Mouse (Mus musculus) liver, embryonic 14.5 days (tissue): Measurements from ENCODE around the gene Olfr1537. TPM values are rescaled to one million over a fixed set of nuclear protein-coding genes. Genes with fewer than 3 reads are reported as not detected.

Experiments used
- ATAC-seq: fragments of 200-750 bp; cut with Nextera tagmentation; 2 replicates; pipeline ENCODE4 v1.8.0; 2017; ENCODE audit warnings: moderate number of reproducible peaks, mild to moderate bottlenecking, moderate library complexity; ENCODE audit not compliant: insufficient read depth
- DNase-seq, 3 experiments: peaks; one replicate each; pipeline ENCODE4 v3.0.0-alpha.2; 2012 to 2013; ENCODE audit warnings: low read depth in 3 of 3, low spot score in 3 of 3
- H3K27ac ChIP-seq: fragments of 300-500 bp; sonication (generic); 2 replicates; pipeline ENCODE4 v1.5.1; 2014; ENCODE audit warnings: moderate library complexity, mild to moderate bottlenecking, control low read depth, inconsistent platforms
- H3K27me3 ChIP-seq: fragments of 300-500 bp; sonication (generic); 2 replicates; pipeline ENCODE4 v1.6.1; 2014; ENCODE audit warnings: mild to moderate bottlenecking, low read length, moderate library complexity; ENCODE audit not compliant: control insufficient read depth, insufficient read depth
- H3K36me3 ChIP-seq: fragments of 300-500 bp; sonication (generic); replicated peaks from 2 replicates; pipeline ENCODE4 v1.6.1; 2014; ENCODE audit warnings: low read depth; ENCODE audit not compliant: control insufficient read depth, insufficient read depth
- H3K4me1 ChIP-seq, 2 experiments: fragments of 200-500 bp in 1 of 2; fragments of 300-500 bp in 1 of 2; sonication (generic) in 1 of 2; replicated peaks; 2 replicates each; pipeline ENCODE4 v1.6.1; 2012 to 2014; ENCODE audit warnings: antibody characterized with exemption in 1 of 2, inconsistent platforms in 1 of 2, low read length in 1 of 2; ENCODE audit not compliant: control insufficient read depth in 2 of 2, insufficient read depth in 2 of 2
- H3K4me2 ChIP-seq: fragments of 300-500 bp; sonication (generic); 2 replicates; pipeline ENCODE4 v1.6.1; 2014; ENCODE audit warnings: low read depth, mild to moderate bottlenecking, control low read depth, moderate library complexity
- H3K4me3 ChIP-seq, 2 experiments: fragments of 200-500 bp in 1 of 2; fragments of 300-500 bp in 1 of 2; sonication (generic) in 1 of 2; 2 replicates each; pipeline ENCODE4 v1.5.1; 2012 to 2014; ENCODE audit warnings: low read depth in 2 of 2, low read length in 2 of 2, mild to moderate bottlenecking in 2 of 2, control low read depth in 1 of 2, inconsistent platforms in 1 of 2, moderate library complexity in 1 of 2; ENCODE audit not compliant: insufficient read depth in 1 of 2
- H3K9ac ChIP-seq: fragments of 300-500 bp; sonication (generic); replicated peaks from 2 replicates; pipeline ENCODE4 v1.6.1; 2014; ENCODE audit warnings: mild to moderate bottlenecking, control low read depth, moderate library complexity
- H3K9me3 ChIP-seq: fragments of 300-500 bp; sonication (generic); 2 replicates; pipeline ENCODE4 v1.6.1; 2016; ENCODE audit warnings: low read length, mixed read lengths; ENCODE audit not compliant: control insufficient read depth
- CTCF ChIP-seq: IDR thresholded peaks from 2 replicates; pipeline ENCODE4 v1.5.1; 2016; ENCODE audit warnings: antibody characterized with exemption, low read depth, control low read depth
- EP300 ChIP-seq: IDR thresholded peaks from 2 replicates; pipeline ENCODE4 v1.6.1; 2016; ENCODE audit warnings: antibody characterized with exemption, low read depth
- WGBS: fragments of 180-500 bp; shearing (Covaris S2); extraction: QIAGEN DNeasy Blood & Tissue Kit; methylation state at CpG from one replicate; pipeline ENCODE4 v1.1.7; 2014; ENCODE audit not compliant: insufficient replicate concordance; 5-methylcytosine and 5-hydroxymethylcytosine counted together
- polyA plus RNA-seq, 2 experiments: library from polyadenylated mRNA; depleted of rRNA in 1 of 2; stranded (reverse) in 1 of 2; unstranded in 1 of 2; fragments of >200 nt; fragmentation: Nextera tagmentation in 1 of 2; extraction: Ambion mirVana in 1 of 2; gene quantifications; 2 replicates each; pipeline versions ENCODE4 v1.2.1 to v1.2.3; 2012 to 2014

The Olfr1537 gene
- polyA plus RNA-seq (2012; rRNA removed) (not detected in 2 replicates), polyA plus RNA-seq (2014; fragmentation: Nextera tagmentation; extraction: Ambion mirVana) (not detected in 2 replicates)

DNA sequence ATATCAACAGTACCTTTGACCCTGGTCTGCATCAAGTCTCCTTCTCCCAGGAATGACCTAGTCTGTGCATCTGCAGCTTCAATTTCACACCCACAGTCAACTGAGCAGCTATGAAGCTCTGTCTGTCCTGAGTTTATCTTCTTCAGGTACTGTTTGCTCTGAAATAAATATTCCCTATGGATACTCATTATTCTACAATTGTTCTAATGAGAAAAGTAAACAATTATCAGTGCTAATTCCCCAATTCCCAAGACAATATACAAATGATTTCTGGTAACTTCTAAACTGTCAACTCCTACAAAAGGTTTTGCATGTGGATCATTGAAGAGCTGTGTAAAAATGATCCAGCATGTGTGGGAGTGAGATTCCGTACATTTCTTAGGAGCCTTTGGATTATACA is at the start of gene Olfr1537:
Gene Olfr1537, minus strand, starts transcription at position 101 of the 400 bp plus-strand sequence.
- no peaks in the 10 kb centered on the region for H3K4me1 ChIP-seq
- H3K36me3 ChIP-seq: no peaks in the 10 kb centered on the region
- H3K9ac ChIP-seq: no peak within 1 kb of the TSS
- H3K27ac ChIP-seq: no peak within 1 kb of the TSS
- no peak for ATAC-seq
- H3K4me3 ChIP-seq: no peak within 1 kb of the TSS
- H3K27me3 ChIP-seq: no peaks in the 10 kb centered on the region
- TF ChIP-seq CTCF: no peak
- TF ChIP-seq EP300: no peak
- H3K9me3 ChIP-seq: no peaks in the 10 kb centered on the region
- WGBS: 55% methylated on average over 1 of the region's 1 CpGs
- DNase-seq: no peak
- no peak within 1 kb of the TSS for H3K4me2 ChIP-seq

DNA sequence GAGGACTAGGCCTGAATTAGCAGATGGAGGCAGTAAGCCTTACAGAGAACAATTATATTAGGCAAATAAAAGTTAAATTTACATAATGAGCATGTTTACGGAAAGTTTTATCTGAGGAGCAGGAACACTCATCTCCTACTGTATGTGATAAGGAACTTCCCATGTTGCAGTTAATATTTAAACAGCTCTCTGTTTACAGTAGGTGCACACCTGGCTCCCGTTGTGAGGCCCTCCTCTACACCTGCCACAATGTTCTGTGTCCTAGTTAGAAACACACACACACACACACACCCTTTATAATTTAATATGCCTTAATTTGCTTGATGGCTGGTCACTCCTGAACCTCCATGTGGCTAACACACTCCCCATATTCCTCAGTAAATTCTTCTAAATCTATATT is 37.3 kb upstream of the Olfr1537 start:
- DNase-seq (no peak), ATAC-seq (no peak)
- no peaks in the 10 kb centered on the region for H3K9me3 ChIP-seq
- H3K4me2 ChIP-seq: no peak overlapping the region
- H3K4me3 ChIP-seq: no peak overlapping the region
- H3K4me1 ChIP-seq: no peaks in the 10 kb centered on the region
- H3K27ac ChIP-seq: no peak overlapping the region
- WGBS: 41% methylated on average over 2 of the region's 2 CpGs
- TF ChIP-seq EP300: no peak
- no peak for TF ChIP-seq CTCF
- no peaks in the 10 kb centered on the region for H3K27me3 ChIP-seq
- no peaks in the 10 kb centered on the region for H3K36me3 ChIP-seq
- H3K9ac ChIP-seq: no peak overlapping the region

DNA sequence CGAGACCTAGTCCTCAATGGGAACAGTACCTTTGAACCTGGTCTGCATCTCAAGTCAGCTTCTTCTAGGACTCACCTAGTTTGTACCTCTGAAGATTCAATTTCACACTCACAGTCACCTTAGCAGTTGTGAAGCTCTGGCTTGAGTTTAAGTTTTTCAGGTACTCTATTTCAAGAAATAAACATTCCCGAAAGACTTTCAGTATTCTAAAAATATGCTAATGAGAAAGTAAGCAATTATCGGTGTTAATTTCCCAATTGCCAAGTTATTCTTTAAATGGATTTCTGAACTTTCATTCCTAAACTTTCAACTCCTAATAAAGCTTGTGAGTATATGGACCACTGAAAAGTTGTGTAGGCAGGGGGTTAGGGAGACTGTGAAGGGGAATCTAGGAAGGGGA is 26.9 kb upstream of the Olfr1537 start, which contains the start of gene Olfr945:
Gene Olfr945, minus strand, starts transcription at position 101 of the 400 bp plus-strand sequence.
- Histone ChIP-seq H3K9ac (no peak within 1 kb of the TSS), H3K4me3 (no peak within 1 kb of the TSS), H3K27me3 (no peaks in the 10 kb centered on the region), H3K9me3 (no peaks in the 10 kb centered on the region), H3K36me3 (no peaks in the 10 kb centered on the region), H3K4me1 (no peaks in the 10 kb centered on the region), H3K27ac (no peak within 1 kb of the TSS), H3K4me2 (no peak within 1 kb of the TSS)
- no peak for ATAC-seq
- no peak for DNase-seq
- TF ChIP-seq EP300: no peak
- TF ChIP-seq CTCF: no peak
- WGBS: 56% methylated on average over 3 of the region's 3 CpGs

GRCm38 (mm10) chr9:39201620-39202019 is 48.2 kb downstream of the Olfr1537 start, which contains the start of gene Olfr944:
Gene Olfr944 (plus strand): TSS chr9:39201920.
- Histone ChIP-seq H3K4me3 (no peak within 1 kb of the TSS), H3K27ac (no peak within 1 kb of the TSS), H3K4me1 (no peaks in the 10 kb centered on the region), H3K27me3 (no peaks in the 10 kb centered on the region), H3K9ac (no peak within 1 kb of the TSS), H3K4me2 (no peak within 1 kb of the TSS), H3K9me3 (no peaks in the 10 kb centered on the region), H3K36me3 (no peaks in the 10 kb centered on the region)
- DNase-seq (no peak), ATAC-seq (no peak)
- TF ChIP-seq CTCF (no peak), EP300 (no peak)

Other genes with a start within 250 kb of the Olfr1537 start
- gene Olfr146, start 226.6 kb downstream of the Olfr1537 start, polyA plus RNA-seq (2012; rRNA removed): not detected in 2 replicates
- not detected in 2 replicates for gene Olfr146, start 226.6 kb downstream of the Olfr1537 start, polyA plus RNA-seq (2014; fragmentation: Nextera tagmentation; extraction: Ambion mirVana)
- gene Olfr937, start 185.0 kb downstream of the Olfr1537 start, polyA plus RNA-seq (2012; rRNA removed): not detected in 2 replicates
- not detected in 2 replicates for gene Olfr937, start 185.0 kb downstream of the Olfr1537 start, polyA plus RNA-seq (2014; fragmentation: Nextera tagmentation; extraction: Ambion mirVana)
- gene Olfr938, start 171.1 kb downstream of the Olfr1537 start, polyA plus RNA-seq (2012; rRNA removed): not detected in 2 replicates
- gene Olfr938, start 171.1 kb downstream of the Olfr1537 start, polyA plus RNA-seq (2014; fragmentation: Nextera tagmentation; extraction: Ambion mirVana): not detected in 2 replicates
- not detected in 2 replicates for gene Olfr27, start 121.9 kb downstream of the Olfr1537 start, polyA plus RNA-seq (2012; rRNA removed)
- not detected in 2 replicates for gene Olfr27, start 121.9 kb downstream of the Olfr1537 start, polyA plus RNA-seq (2014; fragmentation: Nextera tagmentation; extraction: Ambion mirVana)
- gene Olfr943, start 83.7 kb downstream of the Olfr1537 start, polyA plus RNA-seq (2012; rRNA removed): not detected in 2 replicates
- not detected in 2 replicates for gene Olfr943, start 83.7 kb downstream of the Olfr1537 start, polyA plus RNA-seq (2014; fragmentation: Nextera tagmentation; extraction: Ambion mirVana)
- not detected in 2 replicates for gene Olfr944, start 48.1 kb downstream of the Olfr1537 start, polyA plus RNA-seq (2012; rRNA removed)
- gene Olfr944, start 48.1 kb downstream of the Olfr1537 start, polyA plus RNA-seq (2014; fragmentation: Nextera tagmentation; extraction: Ambion mirVana): not detected in 2 replicates
- gene Olfr945, start 26.8 kb upstream of the Olfr1537 start, polyA plus RNA-seq (2012; rRNA removed): not detected in 2 replicates
- not detected in 2 replicates for gene Olfr945, start 26.8 kb upstream of the Olfr1537 start, polyA plus RNA-seq (2014; fragmentation: Nextera tagmentation; extraction: Ambion mirVana)
- gene Olfr948, start 76.1 kb upstream of the Olfr1537 start, polyA plus RNA-seq (2012; rRNA removed): not detected in 2 replicates
- not detected in 2 replicates for gene Olfr948, start 76.1 kb upstream of the Olfr1537 start, polyA plus RNA-seq (2014; fragmentation: Nextera tagmentation; extraction: Ambion mirVana)
- gene Olfr951, start 137.4 kb upstream of the Olfr1537 start, polyA plus RNA-seq (2012; rRNA removed): not detected in 2 replicates
- gene Olfr951, start 137.4 kb upstream of the Olfr1537 start, polyA plus RNA-seq (2014; fragmentation: Nextera tagmentation; extraction: Ambion mirVana): not detected in 2 replicates
- not detected in 2 replicates for gene Olfr952, start 177.2 kb upstream of the Olfr1537 start, polyA plus RNA-seq (2012; rRNA removed)
- gene Olfr952, start 177.2 kb upstream of the Olfr1537 start, polyA plus RNA-seq (2014; fragmentation: Nextera tagmentation; extraction: Ambion mirVana): not detected in 2 replicates
- not detected in 2 replicates for gene Olfr954, start 206.7 kb upstream of the Olfr1537 start, polyA plus RNA-seq (2012; rRNA removed)
- not detected in 2 replicates for gene Olfr954, start 206.7 kb upstream of the Olfr1537 start, polyA plus RNA-seq (2014; fragmentation: Nextera tagmentation; extraction: Ambion mirVana)
- gene Olfr955, start 221.9 kb upstream of the Olfr1537 start, polyA plus RNA-seq (2012; rRNA removed): not detected in 2 replicates
- not detected in 2 replicates for gene Olfr955, start 221.9 kb upstream of the Olfr1537 start, polyA plus RNA-seq (2014; fragmentation: Nextera tagmentation; extraction: Ambion mirVana)
- gene Olfr44, start 244.0 kb upstream of the Olfr1537 start, polyA plus RNA-seq (2012; rRNA removed): not detected in 2 replicates
- not detected in 2 replicates for gene Olfr44, start 244.0 kb upstream of the Olfr1537 start, polyA plus RNA-seq (2014; fragmentation: Nextera tagmentation; extraction: Ambion mirVana)